In genomic region chr2:34256000-34256553, GRCm38 (mm10) we compare ENCODE assay signal across 25 mouse cellular contexts.
DNase-seq lines count a peak whose midpoint lies in the region; ATAC-seq lines count a peak whose summit lies in the region.
"Had no signal": no experiment of that assay in that cellular context is flagged by ENCODE, and none has a peak within 500 bp of the region (broad histone marks: within the 10 kb centered on the region; RNA-seq: fewer than 3 reads in every experiment).

No protein-coding gene starts in this region.

- H3K9ac ChIP-seq in forebrain, embryonic 14.5 days (ENCODE audit: low read length), result no peak overlapping the region
- no peak overlapping the region for H3K9ac ChIP-seq in midbrain, embryonic 14.5 days (replicated peaks; ENCODE audit: low read length)
- no peak overlapping the region for H3K9ac ChIP-seq in midbrain, embryonic 16.5 days (ENCODE audit: low read depth, low read length)
- no peak overlapping the region for H3K9ac ChIP-seq in neural tube, embryonic 14.5 days (replicated peaks; ENCODE audit: low read depth, low read length)
- H3K9ac ChIP-seq: intestine, embryonic 15.5 days; limb, embryonic 12.5 days; midbrain, embryonic 13.5 days had no signal

- WGBS in forebrain, embryonic 14.5 days, result 43% methylated on average over 6 of the region's 6 CpGs
- WGBS in forebrain, embryonic 10.5 days, result 85% methylated on average over 6 of the region's 6 CpGs
- WGBS in midbrain, embryonic 14.5 days, result 70% methylated on average over 6 of the region's 6 CpGs
- WGBS in midbrain, embryonic 16.5 days, result 71% methylated on average over 6 of the region's 6 CpGs
- 35% methylated on average over 6 of the region's 6 CpGs for WGBS in neural tube, embryonic 14.5 days

- no peaks in the 10 kb centered on the region for H3K9me3 ChIP-seq in forebrain, embryonic 14.5 days (replicated peaks; ENCODE audit: control insufficient read depth, low read length)
- no peaks in the 10 kb centered on the region for H3K9me3 ChIP-seq in forebrain, embryonic 10.5 days
- H3K9me3 ChIP-seq in midbrain, embryonic 14.5 days (ENCODE audit: control insufficient read depth, low read length), result no peaks in the 10 kb centered on the region
- H3K9me3 ChIP-seq in midbrain, embryonic 16.5 days (replicated peaks; ENCODE audit: control insufficient read depth, low read length, poor library complexity, severe bottlenecking), result no peaks in the 10 kb centered on the region
- no peaks in the 10 kb centered on the region for H3K9me3 ChIP-seq in neural tube, embryonic 14.5 days (ENCODE audit: control insufficient read depth, low read length)
- H3K9me3 ChIP-seq: heart, embryonic 10.5 days; intestine, embryonic 15.5 days; limb, embryonic 12.5 days; midbrain, embryonic 13.5 days had no signal

- no peaks in the 10 kb centered on the region for H3K27me3 ChIP-seq in forebrain, embryonic 14.5 days (replicated peaks; ENCODE audit: control insufficient read depth, insufficient read depth, low read length)
- H3K27me3 ChIP-seq in forebrain, embryonic 10.5 days (ENCODE audit: poor library complexity, severe bottlenecking), result no peaks in the 10 kb centered on the region
- H3K27me3 ChIP-seq in midbrain, embryonic 14.5 days (ENCODE audit: control insufficient read depth, insufficient read depth, low read length), result no peaks in the 10 kb centered on the region
- no peaks in the 10 kb centered on the region for H3K27me3 ChIP-seq in midbrain, embryonic 16.5 days (ENCODE audit: control insufficient read depth, insufficient read depth, low read depth, low read length)
- no peaks in the 10 kb centered on the region for H3K27me3 ChIP-seq in neural tube, embryonic 14.5 days (ENCODE audit: control insufficient read depth, insufficient read depth, low read length)
- H3K27me3 ChIP-seq: intestine, embryonic 15.5 days; midbrain, embryonic 13.5 days had no signal

- peaks cover 27% of the 10 kb centered on the region for H3K4me1 ChIP-seq in forebrain, embryonic 14.5 days (ENCODE audit: control insufficient read depth, insufficient read depth, low read length)
- H3K4me1 ChIP-seq in forebrain, embryonic 10.5 days, result peaks cover 56% of the 10 kb centered on the region
- H3K4me1 ChIP-seq in midbrain, embryonic 14.5 days (ENCODE audit: control insufficient read depth, insufficient read depth, low read length), result peaks cover 35% of the 10 kb centered on the region
- H3K4me1 ChIP-seq in midbrain, embryonic 16.5 days (ENCODE audit: control insufficient read depth, insufficient read depth, low read length), result peaks cover 8% of the 10 kb centered on the region; the same call in 1 of the 2 replicates
- H3K4me1 ChIP-seq in neural tube, embryonic 14.5 days (ENCODE audit: control insufficient read depth, insufficient read depth, low read length), result peaks cover 27% of the 10 kb centered on the region
- H3K4me1 ChIP-seq: intestine, embryonic 15.5 days had no signal

- no peak overlapping the region for H3K27ac ChIP-seq in forebrain, embryonic 14.5 days (ENCODE audit: low read depth, low read length)
- H3K27ac ChIP-seq in forebrain, embryonic 10.5 days, result no peak overlapping the region
- no peak overlapping the region for H3K27ac ChIP-seq in midbrain, embryonic 14.5 days (replicated peaks; ENCODE audit: low read depth, low read length)
- H3K27ac ChIP-seq in midbrain, embryonic 16.5 days (ENCODE audit: low read length), result no peak overlapping the region
- H3K27ac ChIP-seq in neural tube, embryonic 14.5 days (ENCODE audit: low read depth, low read length), result no peak overlapping the region; the same call in 1 of the 2 replicates
- H3K27ac ChIP-seq: gastrocnemius, adult 2 months; heart, embryonic 10.5 days; intestine, embryonic 15.5 days; layer of hippocampus, adult 2 months; limb, embryonic 12.5 days; midbrain, embryonic 13.5 days had no signal

- no peak overlapping the region for H3K4me3 ChIP-seq in forebrain, embryonic 14.5 days (ENCODE audit: low read depth, low read length)
- no peak overlapping the region for H3K4me3 ChIP-seq in forebrain, embryonic 10.5 days
- H3K4me3 ChIP-seq in midbrain, embryonic 14.5 days (replicated peaks; ENCODE audit: low read depth, low read length), result no peak overlapping the region
- H3K4me3 ChIP-seq in midbrain, embryonic 16.5 days (ENCODE audit: low read depth, low read length), result no peak overlapping the region
- no peak overlapping the region for H3K4me3 ChIP-seq in neural tube, embryonic 14.5 days (ENCODE audit: low read depth, low read length)
- H3K4me3 ChIP-seq: gastrocnemius, adult 2 months; heart, embryonic 10.5 days; intestine, embryonic 15.5 days; layer of hippocampus, adult 2 months; limb, embryonic 12.5 days; midbrain, embryonic 13.5 days had no signal

- peak; percentile 88 for DNase-seq in forebrain, embryonic 14.5 days (ENCODE audit: low spot score)
- no peak for DNase-seq in forebrain, embryonic 10.5 days (ENCODE audit: extremely low spot score, low spot score)
- peak; percentile 60 for DNase-seq in midbrain, embryonic 14.5 days
- peak; percentile 62 for DNase-seq in brain, embryonic 18.5 days (ENCODE audit: low read depth, low spot score)
- no peak for DNase-seq in frontal cortex, postnatal 10 days (ENCODE audit: low spot score in 2 of 2)
- DNase-seq in lung, adult 18-20 months, result no peak
- DNase-seq: adrenal gland, postnatal 25 days; cerebellum, adult 18-20 months; cerebellum, postnatal 14 days; gastrocnemius, adult 2 months; heart, postnatal 4 days; kidney, adult 8-10 months; kidney, postnatal 25 days; layer of hippocampus, postnatal 36 days; lung, adult 2 months; thymus, adult 2 months; thymus, postnatal 4 days had no signal

- no peak overlapping the region for H3K4me2 ChIP-seq in forebrain, embryonic 14.5 days (ENCODE audit: low read length)
- no peak overlapping the region for H3K4me2 ChIP-seq in midbrain, embryonic 14.5 days (ENCODE audit: low read length)
- no peak overlapping the region for H3K4me2 ChIP-seq in midbrain, embryonic 16.5 days (ENCODE audit: low read length)
- no peak overlapping the region for H3K4me2 ChIP-seq in neural tube, embryonic 14.5 days (ENCODE audit: low read depth, low read length)
- H3K4me2 ChIP-seq: intestine, embryonic 15.5 days; limb, embryonic 12.5 days; liver, embryonic 11.5 days; midbrain, embryonic 13.5 days had no signal

- peak; percentile 79 for ATAC-seq in forebrain, embryonic 14.5 days
- no peak for ATAC-seq in midbrain, embryonic 14.5 days (ENCODE audit: low FRiP score, low TSS enrichment)
- ATAC-seq in midbrain, embryonic 16.5 days, result no peak
- ATAC-seq in neural tube, embryonic 14.5 days (ENCODE audit: low read depth), result peak; percentile 58; the same call in 1 of the 2 replicates
- ATAC-seq: intestine, embryonic 15.5 days; midbrain, embryonic 13.5 days had no signal

- no peaks in the 10 kb centered on the region for H3K36me3 ChIP-seq in forebrain, embryonic 14.5 days (ENCODE audit: control insufficient read depth, insufficient read depth, low read length)
- no peaks in the 10 kb centered on the region for H3K36me3 ChIP-seq in forebrain, embryonic 10.5 days (replicated peaks)
- no peaks in the 10 kb centered on the region for H3K36me3 ChIP-seq in midbrain, embryonic 14.5 days (ENCODE audit: control insufficient read depth, insufficient read depth, low read length)
- H3K36me3 ChIP-seq in midbrain, embryonic 16.5 days (ENCODE audit: control insufficient read depth, insufficient read depth, low read length), result no peaks in the 10 kb centered on the region
- H3K36me3 ChIP-seq in neural tube, embryonic 14.5 days (ENCODE audit: control insufficient read depth, insufficient read depth, low read length), result no peaks in the 10 kb centered on the region
- H3K36me3 ChIP-seq: heart, embryonic 10.5 days; intestine, embryonic 15.5 days; limb, embryonic 12.5 days; midbrain, embryonic 13.5 days had no signal

Comparison
In these comparisons a context has a peak if more than half of its experiments do, and no peak if none do; other contexts are left out.
1. DNase-seq: peak in forebrain, embryonic 14.5 days (single experiment), midbrain, embryonic 14.5 days (single experiment) and brain, embryonic 18.5 days (single experiment); none in forebrain, embryonic 10.5 days (single experiment), frontal cortex, postnatal 10 days (0 of 2) and lung, adult 18-20 months (0 of 2).
2. ATAC-seq: peak in forebrain, embryonic 14.5 days (single experiment) and neural tube, embryonic 14.5 days (single experiment); none in midbrain, embryonic 14.5 days (single experiment) and midbrain, embryonic 16.5 days (single experiment).